Mouse (Mus musculus) lung, adult 2 months (tissue): ENCODE data around the gene Olfr1513.

Source experiments
- CTCF ChIP-seq: fragments of 200-500 bp; IDR thresholded peaks from 2 replicates; pipeline ENCODE4 v1.5.1; 2011; ENCODE audit warnings: mild to moderate bottlenecking, low read length, control low read depth; ENCODE audit not compliant: insufficient read depth
- POLR2A ChIP-seq: fragments of 200-500 bp; IDR thresholded peaks from 2 replicates; pipeline ENCODE4 v1.6.1; 2011; ENCODE audit warnings: low read depth, mild to moderate bottlenecking, control low read depth, low read length, borderline replicate concordance; ENCODE audit errors: extremely low read depth

GRCm38 (mm10) chr14:52327910-52328812 is 28.0 kb downstream of the Olfr1513 start, which contains the start of gene Sall2:
- TF ChIP-seq POLR2A (no peak), CTCF (no peak)
